Mouse (Mus musculus): Measurements from ENCODE around the gene March10. TPM values are rescaled to one million over a fixed set of nuclear protein-coding genes. Genes with fewer than 3 reads are reported as not detected.

March10 gene
- polyA plus RNA-seq, 1 experiment from 2014 or later, result 1.2 TPM

- Histone ChIP-seq H3K27me3 (ENCODE audit: insufficient read depth, low read length) (no peaks in the 10 kb centered on the region), H3K4me3 (replicated peaks; ENCODE audit: low read depth, low read length) (no peak overlapping the region), H3K27ac (no peak overlapping the region), H3K9ac (ENCODE audit: low read depth, low read length) (no peak overlapping the region), H3K9me3 (replicated peaks; ENCODE audit: low read length) (no peaks in the 10 kb centered on the region), H3K4me1 (replicated peaks; ENCODE audit: insufficient read depth, low read length) (peaks cover 12% of the 10 kb centered on the region; the same call in 1 of the 2 replicates), H3K4me2 (ENCODE audit: low read length) (no peak overlapping the region), H3K36me3 (ENCODE audit: insufficient read depth, low read length) (0 out of 2 replicates have a peak, but pooled peaks cover 5% of the 10 kb centered on the region)
- ATAC-seq (replicated peaks; ENCODE audit: low FRiP score, low read depth), result no peak
- no peak for DNase-seq (ENCODE audit: low spot score)
- no peak for TF ChIP-seq CTCF (IDR thresholded peaks at IDR 0.05; ENCODE audit: low read depth)
- WGBS, result 88% methylated on average over 19 of the region's 19 CpGs
These were observed 106.7 kb downstream of the March10 start for GRCm38 (mm10) chr11:105349780-105350324.

DNA sequence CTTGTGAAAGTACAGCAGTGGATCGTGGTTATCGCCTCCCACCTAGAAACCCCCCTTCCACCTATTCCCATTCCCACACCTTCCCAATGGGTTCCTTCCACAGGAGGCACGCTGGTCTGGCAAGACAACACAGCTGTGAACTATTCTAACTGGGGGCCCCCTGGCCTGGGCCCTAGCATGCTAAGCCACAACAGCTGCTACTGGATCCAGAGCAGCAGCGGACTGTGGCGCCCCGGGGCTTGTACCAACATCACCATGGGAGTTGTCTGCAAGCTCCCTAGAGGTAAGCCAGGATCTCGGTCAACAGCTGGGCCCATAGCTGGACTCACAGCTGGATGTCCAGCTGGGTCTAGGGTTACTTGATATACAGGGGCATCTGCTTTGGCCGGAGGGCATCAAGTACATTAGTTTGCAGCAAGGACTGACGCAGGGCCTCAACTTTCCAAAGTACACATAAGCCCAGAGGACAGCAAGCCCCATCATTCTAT is 108.0 kb downstream of the March10 start:
- Histone ChIP-seq H3K9me3 (replicated peaks; ENCODE audit: low read length) (no peaks in the 10 kb centered on the region), H3K9ac (ENCODE audit: low read depth, low read length) (no peak overlapping the region), H3K27me3 (ENCODE audit: insufficient read depth, low read length) (no peaks in the 10 kb centered on the region), H3K36me3 (ENCODE audit: insufficient read depth, low read length) (0 out of 2 replicates have a peak, but pooled peaks cover 5% of the 10 kb centered on the region), H3K4me2 (ENCODE audit: low read length) (no peak overlapping the region), H3K4me1 (replicated peaks; ENCODE audit: insufficient read depth, low read length) (peaks cover 12% of the 10 kb centered on the region; the same call in 1 of the 2 replicates), H3K4me3 (replicated peaks; ENCODE audit: low read depth, low read length) (no peak overlapping the region), H3K27ac (no peak overlapping the region)
- ATAC-seq (replicated peaks; ENCODE audit: low FRiP score, low read depth), result no peak
- no peak for DNase-seq (ENCODE audit: low spot score)
- WGBS, result 94% methylated on average over 9 of the region's 9 CpGs
- no peak for TF ChIP-seq CTCF (IDR thresholded peaks at IDR 0.05; ENCODE audit: low read depth)

DNA sequence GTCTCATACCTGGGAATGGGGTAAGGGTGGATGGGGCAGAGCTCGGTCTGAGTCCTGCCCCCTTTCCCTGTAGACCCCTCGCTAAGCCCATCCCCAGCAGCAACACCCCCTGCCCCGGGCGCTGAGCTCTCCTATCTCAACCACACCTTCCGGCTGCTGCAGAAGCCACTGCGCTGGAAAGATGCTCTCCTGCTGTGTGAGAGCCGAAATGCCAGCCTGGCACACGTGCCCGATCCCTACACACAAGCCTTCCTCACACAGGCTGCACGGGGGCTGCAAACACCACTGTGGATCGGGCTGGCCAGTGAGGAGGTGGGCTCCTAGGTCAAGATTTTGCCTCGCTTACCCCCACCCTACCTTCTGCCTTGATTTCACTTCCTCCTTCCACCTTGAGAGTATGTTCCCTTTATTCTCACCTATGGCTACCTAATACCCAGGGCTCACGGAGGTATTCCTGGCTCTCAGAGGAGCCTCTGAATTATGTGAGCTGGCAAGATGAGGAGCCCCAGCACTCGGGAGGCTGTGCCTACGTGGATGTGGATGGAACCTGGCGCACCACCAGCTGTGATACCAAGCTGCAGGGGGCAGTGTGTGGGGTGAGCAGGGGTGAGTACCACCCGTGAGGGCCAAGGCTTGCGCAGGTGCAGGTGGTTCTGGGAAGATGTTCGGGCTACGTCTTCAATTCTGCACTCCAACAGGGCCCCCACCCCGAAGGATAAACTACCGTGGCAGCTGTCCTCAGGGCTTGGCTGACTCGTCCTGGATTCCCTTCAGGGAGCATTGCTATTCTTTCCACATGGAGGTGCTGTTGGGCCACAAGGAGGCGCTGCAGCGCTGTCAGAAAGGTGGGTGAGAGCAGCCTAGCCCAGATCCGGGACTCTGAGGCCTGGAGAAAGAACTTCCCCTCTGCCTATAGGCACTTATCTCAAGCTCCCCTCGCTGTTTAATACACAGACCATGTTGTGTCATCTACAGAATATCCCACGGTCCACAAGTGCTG is 109.1 kb downstream of the March10 start:
- H3K27me3 ChIP-seq (ENCODE audit: insufficient read depth, low read length), result no peaks in the 10 kb centered on the region
- peak; percentile 91 for DNase-seq (ENCODE audit: low spot score)
- WGBS, result 63% methylated on average over 28 of the region's 28 CpGs
- no peak overlapping the region for H3K4me2 ChIP-seq (ENCODE audit: low read length)
- no peak overlapping the region for H3K9ac ChIP-seq (ENCODE audit: low read depth, low read length)
- H3K4me3 ChIP-seq (replicated peaks; ENCODE audit: low read depth, low read length), result no peak overlapping the region
- 0 out of 2 replicates have a peak, but pooled peaks cover 5% of the 10 kb centered on the region for H3K36me3 ChIP-seq (ENCODE audit: insufficient read depth, low read length)
- H3K27ac ChIP-seq, result no peak overlapping the region
- TF ChIP-seq CTCF (IDR thresholded peaks at IDR 0.05; ENCODE audit: low read depth), result peak; percentile 95
- ATAC-seq (replicated peaks; ENCODE audit: low FRiP score, low read depth), result 0 out of 2 replicates have a peak, but pooled peaks have one; percentile 26
- 0 out of 2 replicates have a peak, but pooled peaks cover 3% of the 10 kb centered on the region for H3K4me1 ChIP-seq (replicated peaks; ENCODE audit: insufficient read depth, low read length)
- no peaks in the 10 kb centered on the region for H3K9me3 ChIP-seq (replicated peaks; ENCODE audit: low read length)

GRCm38 (mm10) chr11:105345284-105345683 is 111.3 kb downstream of the March10 start:
- Histone ChIP-seq H3K4me1 (replicated peaks; ENCODE audit: insufficient read depth, low read length) (no peaks in the 10 kb centered on the region), H3K36me3 (ENCODE audit: insufficient read depth, low read length) (0 out of 2 replicates have a peak, but pooled peaks cover 5% of the 10 kb centered on the region), H3K9me3 (replicated peaks; ENCODE audit: low read length) (no peaks in the 10 kb centered on the region), H3K27ac (no peak overlapping the region), H3K27me3 (ENCODE audit: insufficient read depth, low read length) (no peaks in the 10 kb centered on the region), H3K4me3 (replicated peaks; ENCODE audit: low read depth, low read length) (no peak overlapping the region), H3K4me2 (ENCODE audit: low read length) (no peak overlapping the region), H3K9ac (ENCODE audit: low read depth, low read length) (no peak overlapping the region)
- DNase-seq (ENCODE audit: low spot score) (peak; percentile 46), ATAC-seq (replicated peaks; ENCODE audit: low FRiP score, low read depth) (no peak)
- 86% methylated on average over 2 of the region's 2 CpGs for WGBS
- peak; percentile 73 for TF ChIP-seq CTCF (IDR thresholded peaks at IDR 0.05; ENCODE audit: low read depth)

DNA sequence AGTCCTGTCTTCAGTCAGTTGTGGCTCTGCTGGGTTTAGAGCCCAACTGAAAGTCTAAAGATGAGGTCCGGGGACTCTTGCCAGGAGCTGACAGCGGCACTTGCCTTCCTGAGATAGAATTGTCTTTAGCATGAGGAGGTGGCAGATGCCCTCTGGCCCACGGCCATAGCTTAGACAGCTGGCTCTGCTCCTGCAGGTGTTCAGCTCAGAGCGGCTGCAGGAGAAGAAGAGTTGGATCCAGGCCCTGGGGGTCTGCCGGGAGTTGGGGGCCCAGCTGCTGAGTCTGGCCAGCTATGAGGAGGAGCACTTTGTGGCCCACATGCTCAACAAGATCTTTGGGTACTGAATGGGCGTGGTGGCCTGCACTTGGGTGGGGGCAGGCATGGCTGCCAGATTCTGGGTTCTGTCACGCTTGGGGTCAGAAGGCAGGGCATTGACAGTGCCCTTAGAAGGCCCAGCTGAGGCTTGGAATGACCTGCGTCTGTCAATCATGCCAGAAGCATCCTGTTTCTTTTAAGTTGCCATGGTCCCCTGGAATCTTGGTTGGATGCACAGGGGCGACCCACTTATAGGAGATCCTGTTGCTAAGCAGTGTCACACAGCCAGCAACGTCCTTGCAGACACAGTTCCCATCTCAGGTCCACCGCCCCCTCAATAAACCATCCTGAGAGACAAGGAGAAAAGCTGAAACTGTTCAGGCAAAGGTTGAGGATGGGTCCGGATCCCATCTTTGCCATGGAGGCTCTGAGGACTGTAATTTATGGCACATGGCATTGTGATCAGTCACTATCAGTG is 117.7 kb downstream of the March10 start:
- no peak overlapping the region for H3K27ac ChIP-seq
- no peak overlapping the region for H3K4me3 ChIP-seq (replicated peaks; ENCODE audit: low read depth, low read length)
- H3K4me2 ChIP-seq (ENCODE audit: low read length), result no peak overlapping the region
- no peak for DNase-seq (ENCODE audit: low spot score)
- no peak overlapping the region for H3K9ac ChIP-seq (ENCODE audit: low read depth, low read length)
- H3K27me3 ChIP-seq (ENCODE audit: insufficient read depth, low read length), result no peaks in the 10 kb centered on the region
- 0 out of 2 replicates have a peak, but pooled peaks cover 3% of the 10 kb centered on the region for H3K36me3 ChIP-seq (ENCODE audit: insufficient read depth, low read length)
- no peaks in the 10 kb centered on the region for H3K4me1 ChIP-seq (replicated peaks; ENCODE audit: insufficient read depth, low read length)
- TF ChIP-seq CTCF (IDR thresholded peaks at IDR 0.05; ENCODE audit: low read depth), result no peak
- no peak for ATAC-seq (replicated peaks; ENCODE audit: low FRiP score, low read depth)
- H3K9me3 ChIP-seq (replicated peaks; ENCODE audit: low read length), result no peaks in the 10 kb centered on the region
- 69% methylated on average over 12 of the region's 12 CpGs for WGBS
